Mouse (Mus musculus) hindbrain, postnatal 0 days (tissue): ENCODE measurements around the gene Ppard. TPM values are rescaled to one million over a fixed set of nuclear protein-coding genes. Genes with fewer than 3 reads are reported as not detected.
A peak's percentile ranks its signal among the peaks of the same experiment; 100 is the strongest.

Experiments
- ATAC-seq: fragments of 200-750 bp; cut with Nextera tagmentation; 2 replicates; pipeline ENCODE4 v1.8.0; 2017; ENCODE audit warnings: mild to moderate bottlenecking, moderate TSS enrichment, moderate library complexity
- DNase-seq: peaks from one replicate; pipeline ENCODE4 v3.0.0-alpha.2; 2015; ENCODE audit warnings: low spot score
- H3K27ac ChIP-seq: fragments of 300-500 bp; sonication (generic); 2 replicates; pipeline ENCODE4 v1.5.1; 2014; ENCODE audit warnings: mild to moderate bottlenecking
- H3K27me3 ChIP-seq: fragments of 300-500 bp; sonication (generic); 2 replicates; pipeline ENCODE4 v1.6.1; 2014; ENCODE audit warnings: low read length, mixed read lengths; ENCODE audit not compliant: insufficient read depth
- H3K36me3 ChIP-seq: fragments of 300-500 bp; sonication (generic); 2 replicates; pipeline ENCODE4 v1.6.1; 2014; ENCODE audit warnings: low read length, mixed read lengths; ENCODE audit not compliant: insufficient read depth
- H3K4me1 ChIP-seq: fragments of 300-500 bp; sonication (generic); 2 replicates; pipeline ENCODE4 v1.6.1; 2014; ENCODE audit warnings: antibody characterized with exemption, low read length, mixed read lengths; ENCODE audit not compliant: insufficient read depth
- H3K4me2 ChIP-seq: fragments of 300-500 bp; sonication (generic); 2 replicates; pipeline ENCODE4 v1.6.1; 2014; ENCODE audit warnings: low read depth, mild to moderate bottlenecking, low read length, moderate library complexity, mixed read lengths
- H3K4me3 ChIP-seq: fragments of 300-500 bp; sonication (generic); 2 replicates; pipeline ENCODE4 v1.5.1; 2014; ENCODE audit warnings: low read length
- H3K9ac ChIP-seq: fragments of 300-500 bp; sonication (generic); replicated peaks from 2 replicates; pipeline ENCODE4 v1.6.1; 2014; ENCODE audit warnings: mild to moderate bottlenecking, low read length, moderate library complexity, mixed read lengths
- H3K9me3 ChIP-seq: fragments of 300-500 bp; sonication (generic); 2 replicates; pipeline ENCODE4 v1.6.1; 2016; ENCODE audit warnings: low read length, mixed read lengths
- CTCF ChIP-seq: IDR thresholded peaks from 2 replicates; pipeline ENCODE4 v1.5.1; 2016; ENCODE audit warnings: antibody characterized with exemption, control low read depth, low read depth
- WGBS: fragments of 180-500 bp; shearing (Covaris S2); extraction: QIAGEN DNeasy Blood & Tissue Kit; methylation state at CpG from one replicate; pipeline ENCODE4 v1.1.7; 2014; 5-methylcytosine and 5-hydroxymethylcytosine counted together
- polyA plus RNA-seq: library from polyadenylated mRNA; unstranded; fragments of >200 nt; fragmentation: Nextera tagmentation; extraction: Ambion mirVana; gene quantifications from 2 replicates; pipeline ENCODE4 v1.2.1, GENCODE M21; 2015
- total RNA-seq: library from RNA; depleted of rRNA; stranded (reverse); fragments of >200 nt; gene quantifications from 2 replicates; pipeline ENCODE4 v1.2.3, GENCODE M21; 2014

Ppard gene
- total and polyA plus RNA-seq, 2 experiments from 2014 or later = 1.7 to 16.4 TPM

DNA sequence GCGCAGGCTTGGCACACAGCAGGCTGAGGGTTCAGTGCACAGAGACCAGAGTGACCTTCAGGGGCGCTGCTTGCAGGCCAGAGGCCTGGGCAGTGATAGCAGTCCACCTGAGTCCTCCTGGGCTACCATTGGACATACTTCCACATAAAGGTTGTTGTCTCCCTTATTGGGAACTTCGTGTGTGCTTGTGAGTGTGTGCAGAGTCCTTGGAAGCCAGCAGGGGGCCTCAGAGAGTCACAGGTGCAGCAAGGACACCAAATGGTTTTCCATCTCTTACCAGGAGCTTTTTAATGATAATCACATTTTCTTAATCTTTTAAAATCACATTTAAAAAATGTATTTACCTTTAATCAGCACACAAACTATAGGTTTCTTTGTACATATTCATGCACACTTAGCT, 42.2 kb downstream of the Ppard start:
- 80% methylated on average over 3 of the region's 3 CpGs for WGBS
- H3K4me2 ChIP-seq = no peak overlapping the region
- no peaks in the 10 kb centered on the region for H3K36me3 ChIP-seq
- ATAC-seq (no peak), DNase-seq (no peak)
- H3K27ac ChIP-seq = no peak overlapping the region
- H3K27me3 ChIP-seq = no peaks in the 10 kb centered on the region
- H3K9ac ChIP-seq = no peak overlapping the region
- H3K4me3 ChIP-seq = no peak overlapping the region
- TF ChIP-seq CTCF = peak; percentile 50
- H3K4me1 ChIP-seq = peaks cover 9% of the 10 kb centered on the region
- H3K9me3 ChIP-seq = no peaks in the 10 kb centered on the region

- peak; percentile 22 for TF ChIP-seq CTCF
- no peak overlapping the region for H3K4me2 ChIP-seq
- H3K27me3 ChIP-seq = no peaks in the 10 kb centered on the region
- H3K9me3 ChIP-seq = no peaks in the 10 kb centered on the region
- ATAC-seq (peak; percentile 28; the same call in 1 of the 2 replicates), DNase-seq (peak; percentile 35)
- H3K36me3 ChIP-seq = no peaks in the 10 kb centered on the region
- peaks cover 19% of the 10 kb centered on the region for H3K4me1 ChIP-seq
- 67% methylated on average over 14 of the region's 14 CpGs for WGBS
- H3K27ac ChIP-seq = no peak overlapping the region
- no peak overlapping the region for H3K4me3 ChIP-seq
- no peak overlapping the region; the same call in 1 of the 2 replicates for H3K9ac ChIP-seq
Observed at GRCm38 (mm10) chr17:28277226-28277625, 44.7 kb downstream of the Ppard start.

DNA sequence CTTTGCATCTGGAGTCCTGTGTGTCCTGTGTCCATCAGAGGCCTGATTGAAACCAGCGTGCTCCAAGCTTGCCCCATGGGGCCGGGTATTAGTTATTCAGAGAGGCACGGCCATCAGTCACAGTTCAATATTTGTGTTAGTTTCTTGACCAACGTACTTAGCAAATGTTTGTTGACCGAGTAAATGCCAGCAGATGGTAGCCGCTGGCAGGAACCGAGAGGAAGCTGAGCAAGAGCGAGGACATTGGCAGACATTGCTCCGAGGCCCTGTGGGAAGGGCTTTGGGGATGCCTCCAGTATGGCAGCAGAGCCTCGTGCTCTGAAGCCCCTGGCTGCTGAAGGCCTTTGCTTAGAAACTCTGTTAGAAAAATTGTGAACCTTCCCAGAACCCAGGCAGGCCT, 45.2 kb downstream of the Ppard start:
- no peak for TF ChIP-seq CTCF
- Histone ChIP-seq H3K36me3 (no peaks in the 10 kb centered on the region), H3K27ac (no peak overlapping the region), H3K4me2 (no peak overlapping the region), H3K4me1 (peaks cover 19% of the 10 kb centered on the region), H3K9me3 (no peaks in the 10 kb centered on the region), H3K9ac (no peak overlapping the region), H3K4me3 (no peak overlapping the region), H3K27me3 (no peaks in the 10 kb centered on the region)
- DNase-seq (peak; percentile 41), ATAC-seq (no peak)
- WGBS = 47% methylated on average over 10 of the region's 10 CpGs

DNA sequence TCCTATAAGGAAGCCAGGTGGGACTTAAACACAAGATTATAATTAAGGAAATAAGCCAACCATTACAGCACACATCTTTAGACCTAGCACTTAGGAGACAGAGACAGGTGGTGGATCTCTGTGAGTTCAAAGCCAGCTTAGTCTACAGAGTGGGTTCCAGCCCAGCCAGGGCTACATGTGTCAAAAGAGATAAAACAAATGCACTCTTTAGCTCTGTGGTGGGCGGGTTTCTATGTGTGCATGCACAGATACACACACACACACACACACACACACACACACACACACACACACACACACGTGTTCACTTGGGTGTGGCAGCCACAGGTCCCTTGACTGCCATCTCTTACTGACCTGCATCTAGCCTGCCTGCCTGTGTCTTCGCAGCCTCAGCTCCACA, 45.7 kb downstream of the Ppard start:
- H3K4me2 ChIP-seq = no peak overlapping the region
- H3K36me3 ChIP-seq = no peaks in the 10 kb centered on the region
- no peak for TF ChIP-seq CTCF
- no peak overlapping the region for H3K4me3 ChIP-seq
- WGBS = 100% methylated on average over 3 of the region's 3 CpGs
- no peaks in the 10 kb centered on the region for H3K27me3 ChIP-seq
- DNase-seq (no peak), ATAC-seq (no peak)
- no peak overlapping the region for H3K9ac ChIP-seq
- no peak overlapping the region for H3K27ac ChIP-seq
- H3K9me3 ChIP-seq = no peaks in the 10 kb centered on the region
- H3K4me1 ChIP-seq = peaks cover 16% of the 10 kb centered on the region

GRCm38 (mm10) chr17:28279236-28279635, 46.7 kb downstream of the Ppard start:
- Histone ChIP-seq H3K27ac (no peak overlapping the region), H3K4me3 (no peak overlapping the region), H3K9ac (no peak overlapping the region), H3K36me3 (no peaks in the 10 kb centered on the region), H3K4me2 (no peak overlapping the region), H3K9me3 (no peaks in the 10 kb centered on the region), H3K27me3 (no peaks in the 10 kb centered on the region), H3K4me1 (peaks cover 16% of the 10 kb centered on the region)
- WGBS = 61% methylated on average over 4 of the region's 4 CpGs
- no peak for ATAC-seq
- no peak for TF ChIP-seq CTCF
- no peak for DNase-seq

DNA sequence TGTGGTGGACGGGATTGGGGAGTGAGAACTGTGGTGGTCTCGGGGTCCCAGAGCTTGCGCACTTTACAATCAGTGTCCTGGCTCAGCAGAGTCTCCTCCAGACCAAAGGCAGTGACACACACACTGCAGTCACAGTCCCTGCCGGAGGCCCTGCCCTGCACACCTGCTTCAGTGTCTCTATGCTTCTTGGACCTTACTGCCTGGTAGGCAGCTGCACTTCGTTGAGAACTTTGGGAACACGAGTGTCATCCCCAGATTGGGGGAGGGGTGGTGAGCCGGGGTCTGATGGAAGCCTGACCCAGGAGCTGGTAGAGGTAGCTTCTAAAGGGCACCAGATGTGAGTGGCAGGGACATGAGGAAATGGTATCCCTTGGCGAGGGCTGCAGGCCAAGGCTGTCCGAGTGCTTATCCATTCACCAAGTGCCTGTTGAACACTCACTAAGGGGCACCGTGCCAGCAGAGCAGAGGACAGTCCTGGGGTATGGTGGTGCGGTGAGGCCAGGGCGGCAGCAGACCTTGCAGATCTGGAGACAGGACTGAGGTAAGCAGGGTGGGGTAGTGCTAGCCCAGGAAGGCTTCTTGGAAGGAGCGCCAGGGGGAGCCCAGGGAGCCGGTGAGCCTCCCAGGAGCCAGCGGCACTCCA, 47.4 kb downstream of the Ppard start:
- H3K27ac ChIP-seq = no peak overlapping the region
- no peak overlapping the region for H3K9ac ChIP-seq
- no peak overlapping the region for H3K4me3 ChIP-seq
- H3K9me3 ChIP-seq = no peaks in the 10 kb centered on the region
- WGBS = 59% methylated on average over 15 of the region's 15 CpGs
- no peaks in the 10 kb centered on the region for H3K36me3 ChIP-seq
- peaks cover 16% of the 10 kb centered on the region for H3K4me1 ChIP-seq
- DNase-seq (peak; percentile 61), ATAC-seq (peak; percentile 43)
- TF ChIP-seq CTCF = no peak
- no peaks in the 10 kb centered on the region for H3K27me3 ChIP-seq
- H3K4me2 ChIP-seq = no peak overlapping the region

- H3K9ac ChIP-seq = no peak overlapping the region
Observed at GRCm38 (mm10) chr17:28280423-28280800, 47.9 kb downstream of the Ppard start.

More at GRCm38 (mm10) chr17:28280423-28280800, 47.9 kb downstream of the Ppard start:
- H3K27ac ChIP-seq = no peak overlapping the region
- H3K27me3 ChIP-seq = no peaks in the 10 kb centered on the region
- ATAC-seq = peak; percentile 44; the same call in 1 of the 2 replicates
- no peaks in the 10 kb centered on the region for H3K36me3 ChIP-seq
- peaks cover 16% of the 10 kb centered on the region for H3K4me1 ChIP-seq
- H3K4me3 ChIP-seq = no peak overlapping the region
- no peak overlapping the region for H3K4me2 ChIP-seq
- no peak for DNase-seq
- no peak for TF ChIP-seq CTCF
- WGBS = 71% methylated on average over 7 of the region's 7 CpGs
- H3K9me3 ChIP-seq = no peaks in the 10 kb centered on the region
